Mouse (Mus musculus) hindbrain, postnatal 0 days (tissue): ENCODE data around the gene Rdh9. TPM values are rescaled to one million over a fixed set of nuclear protein-coding genes. Genes with fewer than 3 reads are reported as not detected.
"Not testable (repeated sequence)": the region's sequence is repeated elsewhere in the genome, so short reads cannot be mapped to it uniquely, and the experiment has no call there.

Experiments
- ATAC-seq: fragments of 200-750 bp; cut with Nextera tagmentation; 2 replicates; pipeline ENCODE4 v1.8.0; 2017; ENCODE audit warnings: mild to moderate bottlenecking, moderate TSS enrichment, moderate library complexity
- DNase-seq: peaks from one replicate; pipeline ENCODE4 v3.0.0-alpha.2; 2015; ENCODE audit warnings: low spot score
- H3K27ac ChIP-seq: fragments of 300-500 bp; sonication (generic); 2 replicates; pipeline ENCODE4 v1.5.1; 2014; ENCODE audit warnings: mild to moderate bottlenecking
- H3K27me3 ChIP-seq: fragments of 300-500 bp; sonication (generic); 2 replicates; pipeline ENCODE4 v1.6.1; 2014; ENCODE audit warnings: low read length, mixed read lengths; ENCODE audit not compliant: insufficient read depth
- H3K36me3 ChIP-seq: fragments of 300-500 bp; sonication (generic); 2 replicates; pipeline ENCODE4 v1.6.1; 2014; ENCODE audit warnings: low read length, mixed read lengths; ENCODE audit not compliant: insufficient read depth
- H3K4me1 ChIP-seq: fragments of 300-500 bp; sonication (generic); 2 replicates; pipeline ENCODE4 v1.6.1; 2014; ENCODE audit warnings: antibody characterized with exemption, low read length, mixed read lengths; ENCODE audit not compliant: insufficient read depth
- H3K4me2 ChIP-seq: fragments of 300-500 bp; sonication (generic); 2 replicates; pipeline ENCODE4 v1.6.1; 2014; ENCODE audit warnings: low read depth, mild to moderate bottlenecking, low read length, moderate library complexity, mixed read lengths
- H3K4me3 ChIP-seq: fragments of 300-500 bp; sonication (generic); 2 replicates; pipeline ENCODE4 v1.5.1; 2014; ENCODE audit warnings: low read length
- H3K9ac ChIP-seq: fragments of 300-500 bp; sonication (generic); replicated peaks from 2 replicates; pipeline ENCODE4 v1.6.1; 2014; ENCODE audit warnings: mild to moderate bottlenecking, low read length, moderate library complexity, mixed read lengths
- H3K9me3 ChIP-seq: fragments of 300-500 bp; sonication (generic); 2 replicates; pipeline ENCODE4 v1.6.1; 2016; ENCODE audit warnings: low read length, mixed read lengths
- CTCF ChIP-seq: IDR thresholded peaks from 2 replicates; pipeline ENCODE4 v1.5.1; 2016; ENCODE audit warnings: antibody characterized with exemption, control low read depth, low read depth
- WGBS: fragments of 180-500 bp; shearing (Covaris S2); extraction: QIAGEN DNeasy Blood & Tissue Kit; methylation state at CpG from one replicate; pipeline ENCODE4 v1.1.7; 2014; 5-methylcytosine and 5-hydroxymethylcytosine counted together
- polyA plus RNA-seq: library from polyadenylated mRNA; unstranded; fragments of >200 nt; fragmentation: Nextera tagmentation; extraction: Ambion mirVana; gene quantifications from 2 replicates; pipeline ENCODE4 v1.2.1, GENCODE M21; 2015
- total RNA-seq: library from RNA; depleted of rRNA; stranded (reverse); fragments of >200 nt; gene quantifications from 2 replicates; pipeline ENCODE4 v1.2.3, GENCODE M21; 2014

The Rdh9 gene
- total and polyA plus RNA-seq, 2 experiments from 2014 or later, result 0.16 to 0.37 TPM

DNA sequence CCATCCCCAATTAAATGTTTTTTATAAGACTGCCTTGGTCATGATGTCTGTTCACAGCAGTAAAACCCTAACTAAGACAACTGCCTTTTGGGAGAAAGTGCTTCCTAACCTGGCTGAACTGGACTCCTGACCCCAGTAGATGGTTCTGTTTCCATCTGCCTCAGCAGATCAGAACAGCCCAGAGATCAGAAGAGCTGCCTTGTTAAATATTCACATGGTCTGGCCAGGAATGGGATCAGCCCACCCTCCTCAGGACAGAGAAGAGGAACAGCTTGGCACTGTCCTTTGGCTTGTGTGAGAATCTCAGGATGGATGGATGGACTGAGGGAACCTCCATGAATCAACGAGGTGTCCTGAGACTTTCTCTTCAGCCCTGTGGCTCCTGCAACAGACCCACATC lies 23.1 kb downstream of the Rdh9 start:
- Histone ChIP-seq H3K27ac (no peak overlapping the region), H3K27me3 (no peaks in the 10 kb centered on the region), H3K9ac (no peak overlapping the region), H3K9me3 (no peaks in the 10 kb centered on the region), H3K4me1 (no peaks in the 10 kb centered on the region), H3K36me3 (no peaks in the 10 kb centered on the region), H3K4me2 (no peak overlapping the region), H3K4me3 (no peak overlapping the region)
- TF ChIP-seq CTCF, result no peak
- WGBS, result 76% methylated on average over 1 of the region's 1 CpGs
- ATAC-seq (no peak), DNase-seq (no peak)

DNA sequence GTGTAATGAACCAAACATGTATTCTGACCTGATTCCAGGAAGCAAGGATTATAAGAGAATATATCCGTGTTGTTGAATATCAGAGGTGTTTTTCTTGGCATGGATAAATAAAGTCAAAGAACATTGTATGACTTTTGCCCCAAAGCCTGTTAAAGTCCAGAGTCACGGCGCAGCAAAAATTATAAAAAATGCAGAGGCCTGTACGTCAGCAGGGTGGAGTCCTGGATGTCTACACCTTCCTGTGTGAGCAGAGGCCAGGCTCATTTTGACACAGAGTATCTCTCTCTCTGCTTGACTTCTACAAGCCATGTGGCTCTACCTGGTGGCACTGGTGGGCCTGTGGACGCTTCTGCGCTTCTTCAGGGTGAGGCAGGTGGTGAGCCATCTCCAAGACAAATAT lies 24.7 kb downstream of the Rdh9 start, which contains the start of gene Rdh16:
Gene Rdh16, plus strand, starts transcription at position 262 of the 400 bp plus-strand sequence.
- Histone ChIP-seq H3K4me1 (no peaks in the 10 kb centered on the region), H3K27ac (no peak within 1 kb of the TSS), H3K36me3 (no peaks in the 10 kb centered on the region), H3K27me3 (no peaks in the 10 kb centered on the region), H3K4me2 (no peak within 1 kb of the TSS), H3K4me3 (no peak within 1 kb of the TSS), H3K9ac (no peak within 1 kb of the TSS), H3K9me3 (no peaks in the 10 kb centered on the region)
- 86% methylated on average over 6 of the region's 6 CpGs for whole genome bisulfite sequencing
- TF ChIP-seq CTCF, result no peak
- ATAC-seq (no peak), DNase-seq (no peak)

DNA sequence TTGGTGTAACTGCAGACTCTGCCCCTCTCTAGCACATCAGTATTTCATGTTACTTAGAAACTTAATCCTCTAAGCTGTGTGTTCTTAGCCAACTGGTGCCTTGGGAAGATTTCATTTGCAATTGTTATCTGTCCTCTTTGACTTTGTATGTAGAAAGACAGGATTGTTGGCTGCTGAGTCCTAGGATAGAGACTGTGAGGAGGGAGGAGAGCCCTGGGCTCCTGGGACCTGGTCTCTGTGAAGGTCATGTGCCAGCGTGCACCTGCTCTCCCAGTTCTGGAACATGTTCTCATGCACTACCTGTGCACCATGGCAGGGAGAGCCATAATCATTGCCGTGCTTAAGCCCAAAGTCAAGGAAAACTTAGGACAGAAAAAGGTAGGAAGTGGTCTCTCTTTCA lies 25.4 kb downstream of the Rdh9 start:
- no peaks in the 10 kb centered on the region for H3K4me1 ChIP-seq
- H3K36me3 ChIP-seq, result no peaks in the 10 kb centered on the region
- H3K4me3 ChIP-seq, result no peak overlapping the region
- TF ChIP-seq CTCF, result no peak
- H3K27ac ChIP-seq, result no peak overlapping the region
- H3K9me3 ChIP-seq, result no peaks in the 10 kb centered on the region
- H3K9ac ChIP-seq, result no peak overlapping the region
- 87% methylated on average over 2 of the region's 2 CpGs for WGBS
- no peak overlapping the region for H3K4me2 ChIP-seq
- ATAC-seq, result no peak
- no peaks in the 10 kb centered on the region for H3K27me3 ChIP-seq
- no peak for DNase-seq

DNA sequence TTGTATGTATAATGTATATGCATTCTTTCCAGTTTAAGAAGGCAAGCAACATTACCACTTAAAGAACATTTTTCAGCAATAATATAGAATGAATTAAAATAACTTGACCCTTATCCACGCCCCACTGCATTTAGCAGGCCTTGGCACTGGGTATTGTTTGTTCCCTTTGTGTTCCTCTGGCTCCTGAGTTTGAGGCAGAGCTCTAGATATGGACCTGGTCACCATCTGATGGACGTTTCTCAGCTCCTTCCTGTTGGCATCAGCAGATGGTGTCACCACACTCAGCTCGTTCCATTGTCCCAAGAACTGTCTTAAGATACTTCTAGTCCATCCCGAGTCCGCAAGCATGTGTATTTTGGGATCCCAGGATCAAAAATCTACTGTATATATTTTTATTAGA lies 26.1 kb downstream of the Rdh9 start:
- Histone ChIP-seq H3K4me3 (no peak overlapping the region), H3K9ac (no peak overlapping the region), H3K4me2 (no peak overlapping the region), H3K4me1 (no peaks in the 10 kb centered on the region), H3K36me3 (no peaks in the 10 kb centered on the region), H3K27me3 (no peaks in the 10 kb centered on the region), H3K9me3 (no peaks in the 10 kb centered on the region), H3K27ac (no peak overlapping the region)
- DNase-seq (no peak), ATAC-seq (no peak)
- TF ChIP-seq CTCF, result no peak
- WGBS, result 82% methylated on average over 5 of the region's 5 CpGs

DNA sequence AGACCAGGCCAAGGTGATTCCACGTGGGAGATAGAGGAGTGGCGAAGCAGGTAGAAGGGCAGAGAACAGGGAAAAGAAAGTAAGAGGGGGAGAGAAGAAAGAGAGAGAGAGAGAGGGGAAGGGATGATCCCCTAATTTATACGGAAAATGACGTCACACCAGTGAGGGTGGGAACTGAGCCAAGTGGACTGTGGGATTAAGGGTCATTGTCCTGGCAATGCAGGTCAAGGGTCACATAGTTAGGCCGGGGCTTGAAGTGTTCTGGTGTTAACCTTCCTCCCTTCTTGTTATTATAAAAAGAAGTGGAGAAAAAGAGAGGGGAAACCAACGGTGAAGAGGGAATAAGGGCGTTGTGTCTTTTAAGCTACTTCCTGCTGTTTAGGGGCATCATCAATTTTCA lies 28.2 kb downstream of the Rdh9 start:
- no peak for ATAC-seq
- Histone ChIP-seq H3K36me3 (no peaks in the 10 kb centered on the region), H3K4me3 (no peak overlapping the region), H3K4me1 (no peaks in the 10 kb centered on the region), H3K9me3 (no peaks in the 10 kb centered on the region), H3K4me2 (no peak overlapping the region), H3K9ac (no peak overlapping the region), H3K27me3 (no peaks in the 10 kb centered on the region), H3K27ac (no peak overlapping the region)
- no peak for TF ChIP-seq CTCF
- no peak for DNase-seq
- 57% methylated on average over 7 of the region's 7 CpGs for WGBS

DNA sequence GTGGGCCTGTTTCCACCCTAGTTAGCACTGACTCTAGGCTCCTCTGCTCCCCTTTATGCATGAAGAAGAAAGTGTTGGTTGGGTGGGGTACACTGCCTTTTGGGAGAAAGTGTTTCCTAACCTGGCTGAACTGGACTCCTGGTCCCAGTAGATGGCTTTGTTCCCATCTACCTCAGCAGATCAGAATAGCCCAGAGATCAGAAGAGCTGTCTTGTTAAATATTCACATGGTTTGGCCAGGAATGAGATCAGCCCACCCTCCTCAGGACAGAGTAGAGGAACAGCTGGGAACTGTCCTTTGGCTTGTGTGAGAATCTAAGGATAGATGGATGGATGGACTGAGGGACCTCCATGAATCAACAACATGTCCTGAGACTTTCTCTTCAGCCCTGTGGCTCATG lies 39.7 kb downstream of the Rdh9 start:
- H3K4me1 ChIP-seq, result no peaks in the 10 kb centered on the region
- ATAC-seq, result no peak
- no peak overlapping the region for H3K27ac ChIP-seq
- TF ChIP-seq CTCF, result no peak
- H3K4me2 ChIP-seq, result no peak overlapping the region
- 0 out of 2 replicates have a peak, but pooled peaks cover 2% of the 10 kb centered on the region for H3K9me3 ChIP-seq
- no peak overlapping the region for H3K9ac ChIP-seq
- no peak for DNase-seq
- H3K36me3 ChIP-seq, result no peaks in the 10 kb centered on the region
- no peak overlapping the region for H3K4me3 ChIP-seq
- no peaks in the 10 kb centered on the region for H3K27me3 ChIP-seq

DNA sequence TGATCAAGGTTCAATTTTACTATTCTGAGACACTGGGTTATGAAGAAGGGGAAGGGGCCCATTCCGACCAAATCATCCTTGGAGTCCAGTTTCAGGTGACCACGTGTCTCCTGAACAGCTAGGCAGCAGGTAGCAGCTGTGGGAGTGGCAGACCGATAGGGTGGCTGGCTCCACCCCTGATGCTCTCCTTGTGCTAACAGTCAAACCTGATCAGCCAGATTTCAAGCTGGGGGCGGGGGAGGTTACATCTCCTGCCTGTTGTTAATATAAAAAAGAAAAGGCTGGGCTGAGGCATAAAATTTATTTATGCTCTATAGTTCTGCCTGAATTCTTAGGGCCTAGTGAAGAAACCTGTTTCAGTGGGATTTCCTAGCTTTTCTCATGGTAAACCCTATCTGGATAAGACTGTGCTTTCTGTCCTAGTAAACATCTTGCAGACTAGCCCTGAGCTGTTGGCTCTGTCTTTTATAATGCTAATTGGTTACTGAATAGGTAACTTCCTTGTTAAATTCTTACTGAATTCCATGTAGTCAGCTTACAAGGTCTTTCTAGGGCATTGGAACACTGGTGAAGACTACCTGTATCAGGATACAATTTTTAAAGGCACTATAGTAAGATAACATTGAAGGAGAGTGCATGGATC lies 41.2 kb downstream of the Rdh9 start:
- not testable (repeated sequence) for H3K4me1 ChIP-seq

DNA sequence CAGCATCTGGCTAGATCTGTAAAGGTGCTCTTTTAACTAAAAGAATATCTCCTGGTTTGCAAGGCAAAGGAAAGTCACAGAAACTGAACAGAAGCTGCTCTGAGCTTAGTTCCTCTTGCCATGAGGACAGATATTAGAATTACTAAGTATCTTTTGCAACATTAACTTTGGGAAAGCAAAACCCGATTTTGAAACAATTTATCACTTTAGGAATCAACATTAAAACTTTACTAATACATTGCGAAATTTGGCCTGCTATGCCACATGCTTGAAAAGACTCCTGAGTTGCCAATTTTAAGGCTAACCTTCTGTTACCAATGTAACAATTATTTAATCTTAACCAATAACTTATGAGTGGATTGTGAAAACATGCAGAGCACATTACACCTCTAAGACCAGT lies 45.6 kb downstream of the Rdh9 start:
- not testable (repeated sequence) for DNase-seq, H3K4me3 ChIP-seq, H3K27ac ChIP-seq, H3K27me3 ChIP-seq, H3K4me1 ChIP-seq, H3K9ac ChIP-seq, H3K4me2 ChIP-seq, H3K36me3 ChIP-seq, H3K9me3 ChIP-seq, ATAC-seq
- 88% methylated on average over 2 of the region's 2 CpGs for WGBS

More for the DNA sequence above, 41.2 kb downstream of the Rdh9 start:
- 82% methylated on average over 4 of the region's 4 CpGs for WGBS
- H3K4me3 ChIP-seq, H3K27ac ChIP-seq, H3K4me2 ChIP-seq, H3K9ac ChIP-seq, H3K36me3 ChIP-seq, H3K9me3 ChIP-seq, ATAC-seq, DNase-seq, H3K27me3 ChIP-seq: not testable (repeated sequence)
